Mouse (Mus musculus): ENCODE measurements around the gene Ptpn1.
A peak's percentile ranks its signal among the peaks of the same experiment; 100 is the strongest.

Gene Ptpn1

DNA sequence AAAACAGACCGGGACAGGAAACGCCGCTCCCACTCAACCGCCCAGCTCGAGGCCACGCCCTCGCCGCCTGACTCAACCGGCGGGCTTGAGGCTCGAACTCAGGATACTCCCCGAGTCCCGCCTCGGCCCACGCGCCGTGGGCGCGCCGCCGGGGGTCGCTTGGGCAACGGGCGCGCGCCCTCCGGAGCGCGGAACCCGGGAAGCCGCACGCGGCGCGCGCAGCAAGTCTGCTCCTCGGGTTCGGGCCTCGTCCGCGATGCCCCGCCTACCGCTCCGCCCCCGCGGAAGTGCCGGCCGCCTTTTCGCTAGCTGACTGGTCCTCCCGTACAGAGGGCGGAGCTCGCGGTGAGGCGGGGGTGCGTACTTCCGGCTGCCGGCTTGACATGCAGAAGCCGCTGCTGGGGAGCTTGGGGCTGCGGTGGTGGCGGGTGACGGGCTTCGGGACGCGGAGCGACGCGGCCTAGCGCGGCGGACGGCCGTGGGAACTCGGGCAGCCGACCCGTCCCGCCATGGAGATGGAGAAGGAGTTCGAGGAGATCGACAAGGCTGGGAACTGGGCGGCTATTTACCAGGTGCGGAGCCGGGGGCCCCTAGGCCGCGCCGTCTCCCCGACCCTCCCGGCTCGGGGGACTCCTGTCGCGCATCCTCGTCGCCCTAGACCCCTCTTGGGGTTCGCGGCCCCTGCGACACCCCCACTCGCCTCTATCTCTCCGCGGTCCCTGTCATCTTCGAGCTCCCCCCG is at the start of gene Ptpn1:
Gene Ptpn1 (plus strand): TSS at position 73 of the 742 bp plus-strand sequence.
- peak; percentile 99 for DNase-seq

- no peak for DNase-seq
These were observed 45.4 kb upstream of the Ptpn1 start for GRCm38 (mm10) chr2:167886485-167886884.

DNA sequence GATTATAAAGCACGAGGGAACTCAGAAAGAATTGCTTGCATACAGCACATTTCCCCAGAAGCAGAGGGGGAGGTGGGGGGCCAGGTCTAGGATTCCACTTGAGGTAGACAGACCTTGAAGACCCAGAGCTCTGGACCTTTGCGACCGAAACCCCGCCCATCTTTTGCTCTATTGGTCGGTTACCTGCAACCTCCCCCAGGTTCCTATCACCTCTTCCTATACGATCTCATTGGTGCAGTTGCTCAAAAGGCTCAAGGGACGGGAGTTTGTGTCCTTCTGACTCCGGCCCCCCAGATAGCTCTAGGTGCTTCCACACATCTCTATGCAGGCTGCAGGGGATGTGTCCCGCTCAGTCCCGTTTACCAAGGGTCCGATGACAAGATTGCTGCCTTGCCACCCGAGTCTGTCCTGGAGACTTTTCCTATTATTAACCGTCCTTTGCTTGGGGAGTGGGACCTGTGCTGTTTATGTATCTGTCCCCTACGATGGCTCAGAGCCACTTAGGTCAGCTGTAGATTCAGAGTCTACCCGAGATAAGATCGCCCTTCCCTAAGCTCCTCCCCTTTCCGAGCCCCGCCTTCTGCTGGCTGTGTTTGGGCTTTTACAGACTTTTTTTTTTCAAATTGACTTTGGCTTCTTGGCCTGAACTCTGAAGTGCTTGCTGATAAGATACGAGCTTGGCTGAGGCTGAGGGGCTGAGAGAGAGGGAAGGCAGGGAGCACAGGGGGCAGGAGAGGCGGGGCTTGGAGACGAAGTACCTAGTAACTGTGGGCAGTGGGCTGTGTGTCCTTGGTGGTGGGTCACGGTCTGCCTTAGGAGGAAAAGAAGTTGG is 44.1 kb upstream of the Ptpn1 start:
- DNase-seq = peak; percentile 79

- peak; percentile 15 for DNase-seq
These were observed 43.0 kb upstream of the Ptpn1 start for GRCm38 (mm10) chr2:167888834-167889233.

DNA sequence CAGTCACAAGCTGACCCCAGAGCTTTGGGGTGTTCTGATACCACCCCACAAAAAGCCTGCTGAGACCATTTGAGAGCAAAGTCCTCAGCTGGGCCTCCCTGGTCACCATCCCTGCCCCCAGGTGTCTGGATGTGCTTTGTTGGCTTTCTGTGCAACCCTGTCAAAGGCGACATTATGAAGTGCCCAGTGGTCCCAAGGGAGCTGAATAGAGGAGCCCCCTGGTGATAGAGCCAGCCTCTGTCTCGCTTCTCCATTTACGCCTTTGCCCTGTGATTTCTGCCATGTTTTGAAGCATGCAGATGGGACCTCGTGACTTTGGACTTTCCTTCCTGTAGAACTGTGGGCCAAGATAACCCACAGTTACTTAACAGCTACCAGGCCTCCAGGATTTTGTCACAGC is 42.0 kb upstream of the Ptpn1 start:
- DNase-seq = peak; percentile 7

DNA sequence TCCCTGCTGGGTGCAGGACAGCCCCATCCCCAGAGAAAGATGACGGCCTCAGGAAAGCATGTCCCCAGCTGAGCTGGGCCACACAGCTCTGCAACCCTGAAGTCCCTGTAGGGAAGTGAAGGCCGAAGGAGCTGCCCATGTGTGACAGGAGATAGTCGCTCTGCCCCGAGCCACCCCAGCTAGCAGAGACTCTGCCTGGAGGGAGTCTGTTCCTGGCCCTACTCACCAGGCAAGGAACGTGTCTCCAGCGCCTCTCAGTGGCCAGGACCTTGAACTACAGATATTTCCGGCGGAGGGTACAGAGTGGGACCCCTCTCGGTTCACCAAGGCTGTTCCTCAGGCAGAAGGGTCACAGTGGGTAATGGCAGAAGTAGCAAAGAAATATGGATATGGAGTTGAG is 39.9 kb upstream of the Ptpn1 start:
- DNase-seq = peak; percentile 81

- peak; percentile 6 for DNase-seq
These were observed 38.2 kb upstream of the Ptpn1 start for GRCm38 (mm10) chr2:167893680-167894079.

DNA sequence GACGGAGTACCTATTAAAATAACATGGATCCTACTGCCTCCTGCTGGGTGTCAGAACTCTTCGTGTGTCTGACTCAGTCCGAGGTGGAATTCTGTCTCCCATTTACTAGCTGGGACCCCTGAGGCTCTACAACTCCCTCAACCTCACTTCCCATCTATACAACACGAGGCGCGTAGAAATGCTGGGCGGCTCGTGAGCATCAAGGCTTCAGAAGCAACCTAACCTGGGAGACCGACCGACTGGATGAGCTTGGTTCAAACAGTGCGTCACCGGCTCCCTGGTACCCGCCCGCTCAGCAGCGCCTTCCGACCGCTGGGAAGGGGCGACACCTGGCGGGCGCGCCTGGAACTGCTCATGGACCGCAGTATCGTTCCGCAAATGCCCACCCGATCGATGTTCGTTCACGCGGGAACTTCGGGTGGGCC is 36.9 kb upstream of the Ptpn1 start:
- DNase-seq = peak; percentile 94

DNA sequence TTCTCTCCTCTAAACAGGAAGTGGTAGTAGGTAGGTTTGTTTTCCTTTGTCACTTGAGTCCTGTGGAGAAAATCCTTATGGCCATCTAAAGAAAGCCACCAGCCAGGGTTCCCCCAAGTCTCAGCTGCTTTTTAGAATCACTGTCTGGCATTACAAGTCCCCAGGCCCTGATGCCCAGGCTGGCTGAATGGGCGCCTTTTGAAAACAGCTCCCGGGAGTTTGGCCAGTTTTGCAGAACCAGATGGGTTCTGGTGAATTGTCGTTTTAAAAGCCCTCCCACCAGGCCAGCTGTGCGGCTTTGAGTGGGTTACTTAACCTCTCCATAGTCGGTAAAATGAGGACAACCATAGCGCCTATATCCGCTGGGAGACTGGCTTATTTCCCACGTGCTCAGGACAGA is 34.0 kb upstream of the Ptpn1 start:
- DNase-seq = peak; percentile 15

- DNase-seq = peak; percentile 32
These were observed 31.9 kb upstream of the Ptpn1 start for GRCm38 (mm10) chr2:167899989-167900421.

GRCm38 (mm10) chr2:167902116-167902703 is 29.6 kb upstream of the Ptpn1 start:
- DNase-seq = no peak

DNA sequence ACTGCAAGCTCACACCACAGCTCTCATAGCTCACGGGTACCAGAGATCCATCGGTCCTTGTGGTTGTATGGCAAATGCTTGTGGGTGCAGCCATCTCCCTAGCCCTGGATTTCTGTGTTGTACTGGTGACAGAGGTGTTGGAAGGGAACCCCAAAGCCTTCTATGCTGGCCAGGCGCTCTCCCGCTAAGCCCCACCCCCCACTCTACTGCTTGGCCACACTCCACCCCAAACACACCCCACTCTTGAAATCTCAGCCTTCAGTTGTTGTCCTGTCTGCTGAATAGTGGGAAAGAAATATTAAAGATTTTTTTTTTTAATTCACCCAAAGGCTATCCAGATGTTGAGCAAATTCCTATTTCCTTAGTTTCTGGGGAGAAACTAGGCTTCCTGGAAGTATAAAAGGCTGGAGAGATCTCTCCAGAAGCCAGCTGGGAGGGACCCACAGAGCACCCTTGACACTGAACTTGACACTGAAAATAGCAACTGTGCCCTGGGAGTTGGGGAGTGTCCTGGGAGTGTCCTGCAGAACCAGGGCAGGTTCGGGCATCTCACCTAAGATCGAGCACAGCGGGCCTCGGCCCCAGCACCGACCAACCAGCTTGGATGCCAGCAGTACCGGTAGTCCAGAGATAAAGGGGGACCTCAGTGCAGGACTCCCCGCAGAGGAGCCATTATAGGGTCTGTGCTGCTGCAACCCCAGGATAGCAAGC is 28.5 kb upstream of the Ptpn1 start:
- DNase-seq = peak; percentile 28

DNA sequence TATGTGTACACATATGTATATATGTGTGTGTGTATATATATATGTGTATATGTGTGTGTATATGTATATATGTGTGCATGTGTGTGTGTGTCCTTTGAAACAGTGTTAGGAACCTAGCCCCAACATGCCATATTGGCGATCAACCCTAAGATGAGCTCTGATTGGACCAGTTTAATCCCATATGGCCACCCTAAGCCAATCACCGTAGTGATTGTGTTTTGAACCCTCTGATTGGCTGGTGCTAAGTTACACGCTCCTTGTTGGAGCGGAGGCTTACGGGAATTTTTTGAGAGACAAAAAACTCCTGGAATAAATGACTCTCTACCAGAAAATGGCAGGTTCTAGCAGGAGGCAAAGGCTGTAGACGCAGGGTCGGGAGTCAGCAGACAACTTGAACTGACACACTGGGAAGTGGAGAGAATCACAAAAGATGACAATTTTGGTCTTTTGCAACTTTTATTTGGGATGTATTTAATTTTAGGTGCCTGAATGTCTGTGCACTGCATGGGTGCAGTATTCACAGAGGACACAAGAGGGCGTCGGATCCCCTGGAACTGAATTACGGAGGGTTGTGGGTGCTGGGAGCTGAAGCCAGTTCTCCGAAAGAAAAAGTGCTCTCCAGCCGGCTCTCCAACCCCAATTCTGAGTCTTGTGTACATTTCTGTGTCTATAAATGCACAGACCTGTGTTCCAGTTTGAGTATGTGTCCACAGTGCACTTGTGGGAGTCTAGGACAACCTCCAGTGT is 27.1 kb upstream of the Ptpn1 start:
- no peak for DNase-seq

DNA sequence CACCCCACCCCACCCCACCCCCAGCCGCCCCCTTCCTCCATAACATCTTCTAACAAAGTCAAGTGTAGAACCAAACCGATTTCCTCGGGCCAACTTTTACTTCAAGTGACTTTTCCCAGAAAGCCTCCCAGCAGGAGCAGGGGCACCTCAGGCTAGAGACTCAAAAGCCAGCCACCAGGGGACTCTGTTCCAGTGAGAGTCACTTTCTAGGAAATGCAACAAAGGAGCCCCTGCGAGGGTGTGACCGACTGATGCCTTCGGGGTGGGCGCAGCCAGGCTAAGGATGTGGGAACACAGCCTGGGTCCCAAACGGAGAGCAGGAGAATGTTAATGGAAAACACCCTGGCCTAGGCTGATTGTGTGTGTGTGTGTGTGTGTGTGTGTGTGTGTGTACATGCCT is 26.3 kb upstream of the Ptpn1 start:
- DNase-seq = no peak

DNA sequence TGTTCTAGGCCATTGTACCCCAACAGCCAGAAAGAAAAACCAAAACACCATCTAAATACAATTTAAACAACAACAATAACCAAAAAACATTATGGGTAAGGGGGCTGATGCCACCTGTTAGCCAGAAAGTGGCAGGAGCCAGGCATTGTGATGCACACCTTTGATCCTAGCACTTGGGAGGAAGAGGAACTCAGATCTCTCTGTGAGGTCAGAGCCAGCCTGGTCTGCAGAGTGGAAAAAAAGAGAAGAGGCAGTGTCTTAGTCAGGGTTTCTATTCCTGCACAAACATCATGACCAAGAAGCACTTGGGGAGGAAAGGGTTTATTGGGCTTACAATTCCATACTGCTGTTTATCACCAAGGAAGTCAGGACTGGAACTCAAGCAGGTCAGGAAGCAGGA is 25.1 kb upstream of the Ptpn1 start:
- DNase-seq = no peak

DNA sequence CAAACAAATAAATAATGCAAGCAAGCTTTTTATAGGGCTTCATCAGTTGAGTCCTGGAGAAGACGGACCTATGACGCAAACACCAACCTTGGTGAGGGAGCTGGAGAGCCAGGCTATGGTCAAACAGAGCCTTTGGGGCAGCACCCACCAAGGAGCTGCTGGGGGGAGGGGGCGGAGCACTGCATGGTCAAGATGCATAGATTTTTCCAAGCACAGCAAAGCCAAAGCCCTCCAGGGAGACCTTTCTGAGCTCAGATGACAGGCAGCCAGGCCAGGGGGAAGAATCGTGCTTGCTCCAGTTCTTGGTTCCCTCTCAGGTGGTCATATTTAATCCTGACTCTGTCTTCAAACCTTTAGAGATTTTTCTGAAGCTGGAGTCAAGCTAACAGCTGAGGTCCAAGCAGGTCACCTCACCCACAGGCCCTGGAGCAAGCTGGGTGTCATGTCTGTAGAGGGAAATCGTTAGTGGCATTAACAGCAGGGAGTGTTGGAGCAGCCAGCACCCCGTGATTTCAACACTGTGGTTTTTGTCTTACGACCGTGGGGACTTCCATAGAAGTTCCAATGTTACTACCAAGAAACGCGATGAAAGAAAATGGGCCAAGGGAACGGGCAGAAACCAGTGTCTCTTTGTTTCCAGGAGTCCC is 22.2 kb upstream of the Ptpn1 start:
- no peak for DNase-seq

DNA sequence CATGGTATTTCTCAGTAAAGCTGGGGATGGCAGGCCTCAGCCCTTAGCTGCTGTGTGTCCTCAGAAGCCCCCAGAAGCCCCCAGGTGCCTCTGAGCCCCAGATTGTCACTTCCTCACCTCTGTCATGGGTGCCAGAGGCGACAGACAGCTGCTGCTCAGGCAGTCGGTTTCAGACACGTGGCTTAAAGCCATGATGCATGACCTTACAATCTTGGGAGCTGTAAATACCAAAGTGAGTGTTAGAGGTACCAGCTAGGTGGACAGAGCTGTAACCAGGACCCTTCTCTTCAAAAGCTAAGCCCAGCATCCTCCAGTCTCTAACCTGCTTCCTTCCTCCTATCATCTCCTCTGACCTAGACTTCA is 21.7 kb upstream of the Ptpn1 start:
- no peak for DNase-seq

GRCm38 (mm10) chr2:167911511-167911910 is 20.3 kb upstream of the Ptpn1 start:
- DNase-seq = no peak

DNA sequence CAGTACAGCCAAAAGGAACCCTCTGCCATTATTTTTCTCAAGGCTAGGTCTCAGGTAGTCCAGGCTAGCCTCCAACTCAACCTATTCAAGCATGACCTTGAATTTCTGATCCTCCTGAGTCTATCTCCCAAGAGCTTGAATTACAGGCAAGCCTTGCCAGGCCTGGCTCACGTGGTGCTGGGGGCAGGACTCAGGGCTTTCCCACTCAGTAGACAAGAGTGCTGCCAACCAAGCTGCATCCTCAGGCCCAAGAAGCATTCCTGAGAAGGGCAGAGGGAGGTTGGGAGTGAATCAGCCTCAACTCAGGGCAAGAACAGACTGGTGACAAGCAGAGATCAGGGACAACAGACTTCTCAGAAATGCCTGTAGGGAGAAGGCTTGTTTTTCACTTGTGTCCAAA is 12.8 kb upstream of the Ptpn1 start:
- no peak for DNase-seq

DNA sequence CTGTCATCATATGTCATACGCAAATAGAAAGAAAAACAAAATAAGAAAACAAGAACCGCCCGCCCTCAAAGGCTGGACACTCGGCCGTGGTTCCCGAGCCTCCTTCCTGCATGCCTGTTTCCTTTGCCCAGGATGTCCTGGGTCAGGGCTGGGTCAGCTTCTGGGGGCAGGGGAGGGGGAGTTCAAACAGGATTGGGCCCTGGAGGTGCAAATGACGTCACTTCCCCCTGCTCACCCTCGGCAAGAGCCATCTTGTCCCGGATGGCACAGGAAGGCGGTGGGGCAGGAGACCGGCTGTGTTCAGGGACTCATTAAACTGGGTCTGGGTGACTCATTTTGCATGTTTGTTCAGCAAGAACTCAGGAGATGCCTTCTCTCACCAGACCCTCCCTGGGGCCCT is 11.8 kb upstream of the Ptpn1 start:
- peak; percentile 67 for DNase-seq

GRCm38 (mm10) chr2:167920960-167921495 is 10.8 kb upstream of the Ptpn1 start:
- DNase-seq = no peak

- DNase-seq = no peak
These were observed 10.0 kb upstream of the Ptpn1 start for GRCm38 (mm10) chr2:167921823-167922222.

Data from kidney, postnatal 10 days (tissue).